Mouse (Mus musculus) C2C12 (cell line): ENCODE results near the gene Prcd. TPM values are rescaled to one million over a fixed set of nuclear protein-coding genes. Genes with fewer than 3 reads are reported as not detected.

Source experiments
- H3K27me3 ChIP-seq: one replicate; pipeline ENCODE4 v1.6.1; 2011; ENCODE audit not compliant: control insufficient read depth, insufficient read depth, insufficient read length
- H3K36me3 ChIP-seq: one replicate; pipeline ENCODE4 v1.6.1; 2011; ENCODE audit not compliant: control insufficient read depth, insufficient read depth
- H3K4me3 ChIP-seq: one replicate; pipeline ENCODE4 v1.5.1; 2011; ENCODE audit warnings: mild to moderate bottlenecking, control low read depth; ENCODE audit not compliant: poor library complexity, insufficient read depth, severe bottlenecking
- H3K79me2 ChIP-seq: one replicate; pipeline ENCODE4 v1.6.1; 2011; ENCODE audit not compliant: control insufficient read depth, insufficient read depth
- H3K79me3 ChIP-seq: one replicate; pipeline ENCODE4 v1.6.1; 2011; ENCODE audit warnings: low read depth, control low read depth
- H3ac ChIP-seq: one replicate; pipeline ENCODE3; 2011; ENCODE audit warnings: low read depth; ENCODE audit not compliant: control insufficient read depth, insufficient read length
- CEBPB ChIP-seq: IDR thresholded peaks from one replicate; pipeline ENCODE4 v1.6.1; 2011; ENCODE audit warnings: low read depth, mild to moderate bottlenecking, control low read depth, moderate library complexity
- CTCF ChIP-seq: IDR thresholded peaks from one replicate; pipeline ENCODE4 v1.5.1; 2011; ENCODE audit not compliant: control insufficient read depth, insufficient read depth, insufficient read length
- FOSL1 ChIP-seq: IDR thresholded peaks from one replicate; pipeline ENCODE4 v1.8.0; 2011; ENCODE audit warnings: mild to moderate bottlenecking, low read length; ENCODE audit not compliant: poor library complexity, insufficient read depth, severe bottlenecking
- MAX ChIP-seq: IDR thresholded peaks from one replicate; pipeline ENCODE4 v1.6.1; 2011; ENCODE audit warnings: mild to moderate bottlenecking, control low read depth
- MYOD1 ChIP-seq: IDR thresholded peaks from one replicate; pipeline ENCODE4 v1.6.1; 2011; ENCODE audit warnings: low read depth; ENCODE audit not compliant: control insufficient read depth, insufficient read length
- MYOG ChIP-seq: IDR thresholded peaks from one replicate; pipeline ENCODE4 v1.6.1; 2011; ENCODE audit not compliant: control insufficient read depth, insufficient read length; ENCODE audit errors: extremely low read depth
- USF1 ChIP-seq: IDR thresholded peaks from one replicate; pipeline ENCODE4 v1.6.1; 2011; ENCODE audit warnings: low read depth, mild to moderate bottlenecking, control low read depth, moderate library complexity
- polyA plus RNA-seq: library from polyadenylated mRNA; unstranded; fragments of >200 nt; fragmentation: generic; extraction: Trizol; gene quantifications from one replicate; pipeline ENCODE4 v1.2.1, GENCODE M21; 2012; ENCODE audit warnings: missing spikeins

Prcd gene
- polyA plus RNA-seq, 1 experiment, result 1.2 TPM

DNA sequence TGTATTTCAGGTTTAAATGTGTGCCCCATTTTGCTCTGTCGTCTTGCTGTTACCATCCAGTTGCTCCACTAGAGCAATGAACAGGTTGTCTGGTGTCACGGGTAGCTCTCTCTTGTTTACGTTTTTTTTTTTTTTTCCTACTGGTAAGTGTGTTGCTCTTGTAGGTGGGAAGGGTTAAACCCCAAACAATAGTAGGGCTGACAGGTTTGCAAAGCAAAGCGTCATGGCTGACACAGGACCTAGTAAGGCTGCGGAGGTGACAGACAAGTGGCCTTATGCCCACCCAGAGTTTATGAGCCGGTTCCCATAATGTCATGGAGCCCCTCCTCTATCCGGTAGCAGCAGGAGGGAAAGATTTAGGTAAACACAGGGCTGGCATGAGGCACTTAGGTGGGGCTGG is 53.0 kb downstream of the Prcd start:
- H3K79me2 ChIP-seq, result no peaks in the 10 kb centered on the region
- H3K4me3 ChIP-seq, result no peak overlapping the region
- no peaks in the 10 kb centered on the region for H3K27me3 ChIP-seq
- no peak for TF ChIP-seq MYOG
- no peak for TF ChIP-seq CEBPB
- TF ChIP-seq USF1, result no peak
- TF ChIP-seq FOSL1, result no peak
- TF ChIP-seq MYOD1, result no peak
- no peak for TF ChIP-seq CTCF
- no peak for TF ChIP-seq MAX
- no peaks in the 10 kb centered on the region for H3K79me3 ChIP-seq
- no peaks in the 10 kb centered on the region for H3K36me3 ChIP-seq
- H3ac ChIP-seq, result no peak overlapping the region

DNA sequence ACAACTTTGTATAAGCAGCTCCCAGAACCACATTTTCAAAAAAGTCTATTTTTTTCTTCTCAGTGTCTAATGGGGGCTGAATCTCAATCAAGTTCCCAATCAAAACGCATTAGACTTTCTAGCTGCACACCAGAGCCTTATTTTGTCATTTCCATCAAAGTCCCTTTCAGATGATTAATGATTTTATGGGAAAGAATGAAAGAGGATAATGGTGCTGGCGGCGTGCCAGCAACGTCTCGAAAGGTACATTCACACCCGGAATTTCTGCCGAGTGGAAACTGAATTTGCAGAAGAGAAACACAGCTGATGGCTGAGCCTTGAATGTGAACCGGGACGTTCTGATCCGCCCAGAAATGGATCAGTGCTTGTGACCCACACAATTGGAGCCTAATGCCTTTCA is 56.8 kb downstream of the Prcd start:
- Histone ChIP-seq H3K79me2 (no peaks in the 10 kb centered on the region), H3K27me3 (no peaks in the 10 kb centered on the region), H3ac (no peak overlapping the region), H3K4me3 (no peak overlapping the region), H3K36me3 (no peaks in the 10 kb centered on the region), H3K79me3 (no peaks in the 10 kb centered on the region)
- TF ChIP-seq MYOG (no peak), MYOD1 (no peak), USF1 (no peak)

DNA sequence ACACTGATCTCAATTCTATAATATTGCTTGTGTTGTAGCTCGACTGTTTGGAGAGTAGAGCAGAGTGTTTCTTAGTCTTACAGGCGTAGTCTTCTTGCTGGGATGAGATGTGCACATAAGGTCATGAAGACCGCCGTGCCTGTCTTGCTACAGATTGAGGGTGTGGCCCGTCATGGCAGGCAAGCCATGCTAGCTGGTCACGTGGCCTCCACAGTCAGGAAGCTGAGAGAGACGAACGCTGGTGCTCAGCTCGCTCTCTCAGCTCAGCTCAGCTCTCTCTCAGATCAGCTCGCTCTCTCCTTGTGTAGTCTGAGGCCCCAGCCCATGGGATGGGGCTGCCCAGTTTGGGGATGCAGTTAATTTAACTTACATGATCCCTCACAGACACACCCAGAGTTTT is 57.5 kb downstream of the Prcd start:
- Histone ChIP-seq H3K36me3 (no peaks in the 10 kb centered on the region), H3K27me3 (no peaks in the 10 kb centered on the region), H3K4me3 (no peak overlapping the region), H3K79me3 (no peaks in the 10 kb centered on the region), H3ac (peak overlapping the region; percentile 13), H3K79me2 (no peaks in the 10 kb centered on the region)
- TF ChIP-seq USF1 (peak; percentile 3), MAX (no peak), CEBPB (no peak)

DNA sequence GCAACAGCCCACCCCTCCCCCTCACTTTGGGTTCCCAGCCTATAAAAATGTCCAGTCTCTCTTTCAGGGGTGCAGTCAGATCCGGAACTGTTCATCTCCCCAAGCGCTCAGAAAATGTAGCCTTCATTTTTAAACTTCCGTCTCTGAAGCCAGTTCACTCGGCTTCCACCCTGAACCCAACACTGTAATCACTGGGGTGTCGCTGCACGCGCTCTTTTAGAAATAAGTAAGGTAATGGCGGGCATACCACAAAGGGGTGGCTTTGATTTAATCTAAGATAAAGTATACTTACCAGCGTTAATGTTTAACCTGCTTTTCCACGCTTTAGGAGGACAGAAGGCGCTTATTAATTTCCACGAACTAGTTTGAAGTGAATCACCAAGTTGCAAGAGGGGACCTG is 60.7 kb downstream of the Prcd start:
- Histone ChIP-seq H3ac (no peak overlapping the region), H3K4me3 (no peak overlapping the region), H3K27me3 (no peaks in the 10 kb centered on the region), H3K79me3 (no peaks in the 10 kb centered on the region), H3K36me3 (no peaks in the 10 kb centered on the region), H3K79me2 (no peaks in the 10 kb centered on the region)
- TF ChIP-seq FOSL1, result no peak
- no peak for TF ChIP-seq MYOG

Other genes with a start within 250 kb of the Prcd start
- gene Rnf157, start 240.5 kb upstream of the Prcd start, polyA plus RNA-seq, result 13.2 TPM
- 126 TPM for gene Ubald2, start 219.4 kb upstream of the Prcd start, polyA plus RNA-seq
- 0.04 TPM for gene Qrich2, start 187.3 kb upstream of the Prcd start, polyA plus RNA-seq
- 81.0 TPM for gene Prpsap1, start 159.3 kb upstream of the Prcd start, polyA plus RNA-seq
- 11.3 TPM for gene Sphk1, start 122.6 kb upstream of the Prcd start, polyA plus RNA-seq
- gene Ube2o, start 72.1 kb upstream of the Prcd start, polyA plus RNA-seq, result 23.1 TPM
- gene Aanat, start 67.1 kb upstream of the Prcd start, polyA plus RNA-seq, result not detected
- 1.9 TPM for gene Rhbdf2, start 26.5 kb upstream of the Prcd start, polyA plus RNA-seq
- gene Cygb, start 779 bp downstream of the Prcd start, polyA plus RNA-seq, result 0.95 TPM
- not detected for gene St6galnac1, start 122.0 kb downstream of the Prcd start, polyA plus RNA-seq
- 70.2 TPM for gene Mxra7, start 174.5 kb downstream of the Prcd start, polyA plus RNA-seq
- gene Mettl23, start 189.7 kb downstream of the Prcd start, polyA plus RNA-seq, result 15.1 TPM
- gene Jmjd6, start 189.9 kb downstream of the Prcd start, polyA plus RNA-seq, result 74.4 TPM
- gene Mfsd11, start 198.9 kb downstream of the Prcd start, polyA plus RNA-seq, result 34.0 TPM
- 326 TPM for gene Srsf2, start 199.6 kb downstream of the Prcd start, polyA plus RNA-seq